Mouse (Mus musculus) cerebellum, adult 9-11 months (tissue): ENCODE data around the gene Kif1a.

ENCODE experiments used
- DNase-seq: peaks from one replicate; pipeline ENCODE4 v3.0.0; 2022

The Kif1a gene

DNA sequence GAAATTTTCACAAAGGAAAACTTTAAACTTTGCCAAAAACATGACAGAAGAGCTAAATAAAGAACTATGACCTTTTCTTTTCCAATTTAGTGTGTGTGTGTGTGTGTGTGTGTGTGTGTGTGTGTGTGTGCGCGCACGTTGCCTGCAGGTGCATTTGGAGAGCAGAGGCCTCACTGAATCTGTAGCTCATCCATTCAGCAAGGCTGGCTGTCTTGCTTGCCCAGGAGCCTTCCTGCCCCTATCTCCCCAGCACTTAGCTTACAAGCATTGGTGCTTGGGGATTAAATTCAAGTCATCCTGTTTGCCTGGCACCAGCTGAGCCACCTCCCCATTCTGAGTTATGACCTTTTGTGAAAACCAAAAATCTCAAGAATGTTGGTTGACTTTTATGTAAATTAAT is 9.2 kb downstream of the Kif1a start:
- peak; percentile 14 for DNase-seq

DNA sequence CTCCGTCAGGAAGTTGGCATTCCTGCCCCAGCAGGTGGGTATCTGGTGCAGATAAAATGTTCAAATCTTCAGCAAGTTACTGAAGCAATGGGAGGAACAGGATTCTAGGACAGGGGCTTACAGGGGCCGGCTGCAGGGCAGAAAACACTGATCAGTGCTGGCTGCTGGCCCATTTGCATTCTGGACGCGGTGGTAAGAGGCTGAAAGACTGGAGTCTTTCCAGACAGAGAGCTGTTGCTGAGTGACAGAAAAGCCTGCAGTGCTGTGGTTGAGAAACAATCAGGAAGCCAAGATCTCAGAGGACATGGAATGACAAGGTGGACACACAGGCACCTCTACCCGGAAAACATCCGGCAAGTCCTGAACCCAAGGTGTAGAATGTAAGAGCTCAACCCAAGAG is 16.6 kb downstream of the Kif1a start:
- peak; percentile 66 for DNase-seq

DNA sequence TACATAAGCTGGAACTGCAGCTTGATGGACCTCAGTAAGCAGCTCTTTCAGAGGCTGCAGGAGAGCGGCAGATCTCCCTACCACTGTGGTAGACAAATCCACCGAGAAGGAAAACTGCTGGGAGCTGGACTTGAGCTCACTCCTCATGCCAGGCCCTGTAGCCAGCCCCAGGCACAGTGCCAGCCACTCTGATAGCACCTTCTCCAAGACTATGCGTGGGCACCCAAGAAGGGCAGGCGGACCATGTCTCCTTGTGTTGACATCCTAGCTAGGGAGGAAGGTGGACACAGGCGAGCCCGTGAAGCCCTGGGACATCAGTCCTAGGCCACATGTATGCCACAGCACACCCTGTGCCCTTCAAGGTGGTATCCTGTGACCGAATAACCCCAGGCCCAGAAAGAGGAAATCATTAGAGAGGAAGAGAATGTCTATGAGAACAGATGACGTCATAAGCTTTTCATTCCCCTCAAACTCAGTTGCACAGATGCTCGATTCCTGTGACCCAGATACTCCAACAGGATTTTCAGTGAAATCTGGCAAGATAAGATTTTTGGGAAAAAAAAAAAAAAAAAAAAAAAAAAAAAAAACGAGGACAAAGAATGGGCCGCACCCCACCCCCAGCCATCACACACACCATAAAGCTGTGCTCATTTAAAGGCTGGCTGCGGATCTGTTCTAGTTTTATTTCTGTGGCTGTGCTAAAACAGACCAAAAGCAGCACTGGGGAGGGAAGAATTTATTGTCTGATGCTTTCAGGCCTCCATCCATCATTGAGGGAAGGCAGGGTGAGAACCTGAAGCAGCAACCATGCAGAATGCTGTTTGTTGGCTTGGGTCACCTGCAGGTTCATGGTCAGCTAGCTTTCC is 18.1 kb downstream of the Kif1a start:
- peak; percentile 83 for DNase-seq

DNA sequence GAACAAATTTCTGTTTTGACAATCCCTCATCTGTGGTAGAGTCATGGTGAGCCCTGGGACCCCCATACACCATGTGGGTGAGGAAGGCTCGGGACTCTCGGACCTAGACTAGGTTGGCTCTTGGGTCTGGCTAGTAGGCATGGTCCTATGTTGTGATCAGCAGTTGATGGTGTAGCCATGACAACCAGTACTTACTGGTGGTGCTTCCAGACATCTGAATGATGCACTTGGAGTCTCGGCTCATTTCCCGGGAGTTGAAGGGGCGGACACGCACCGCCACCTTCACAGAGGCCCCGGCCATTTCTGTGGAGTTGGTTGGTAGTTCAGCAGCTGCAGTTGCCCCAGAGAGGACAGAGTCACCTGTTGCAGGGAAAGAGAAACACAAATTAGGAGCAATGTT is 19.6 kb downstream of the Kif1a start:
- no peak for DNase-seq

DNA sequence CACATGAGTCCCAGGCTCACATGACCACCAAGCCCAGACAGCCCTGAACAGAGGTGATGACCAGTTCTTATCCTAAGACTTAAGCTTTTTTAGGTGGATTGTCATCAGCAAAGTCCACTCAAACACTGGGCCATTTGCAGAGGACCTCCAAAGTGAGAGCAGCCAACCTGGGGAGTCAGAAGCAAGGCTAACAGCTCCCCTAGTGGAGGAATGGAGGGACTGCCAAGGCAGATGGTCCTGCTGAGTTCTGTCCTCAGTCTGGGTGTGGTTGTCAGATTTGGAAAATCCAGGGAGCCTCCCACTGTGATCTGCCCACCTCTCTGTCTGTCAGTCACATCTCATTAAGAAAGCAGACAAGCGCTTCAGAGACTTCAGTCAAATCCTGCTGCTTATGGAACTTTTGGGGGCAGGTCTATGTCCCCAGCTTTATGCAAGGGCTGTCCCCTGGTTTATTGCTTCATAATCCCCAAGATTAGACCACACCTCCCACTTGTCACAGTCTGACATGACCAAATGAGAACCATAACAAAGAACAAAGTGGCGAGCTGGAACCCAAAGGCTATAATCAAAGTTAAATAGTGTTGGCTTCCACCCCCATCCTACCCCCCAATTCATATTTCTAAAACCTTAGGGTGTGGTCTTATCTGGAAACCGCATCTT is 20.7 kb downstream of the Kif1a start:
- DNase-seq, result peak; percentile 86

DNA sequence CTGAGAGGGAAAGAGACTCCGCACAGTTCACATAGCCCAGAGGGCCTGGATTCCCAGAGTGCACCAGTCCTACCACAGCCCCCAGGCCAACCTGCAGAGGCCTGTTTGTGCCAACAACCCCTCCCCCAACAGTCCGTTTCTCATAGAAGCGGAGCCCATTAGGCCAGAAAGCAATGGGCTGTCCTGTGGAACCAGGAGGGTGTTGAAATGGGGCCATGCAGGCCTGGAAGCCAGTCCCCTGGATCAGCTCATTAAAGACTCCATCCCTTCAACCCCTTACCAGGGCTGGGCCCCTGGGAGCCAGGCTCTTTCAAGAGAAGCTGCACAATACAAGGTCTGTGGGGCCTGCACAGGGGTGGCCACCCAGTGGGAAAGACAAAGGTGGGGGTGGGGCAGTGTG is 22.1 kb downstream of the Kif1a start:
- no peak for DNase-seq

DNA sequence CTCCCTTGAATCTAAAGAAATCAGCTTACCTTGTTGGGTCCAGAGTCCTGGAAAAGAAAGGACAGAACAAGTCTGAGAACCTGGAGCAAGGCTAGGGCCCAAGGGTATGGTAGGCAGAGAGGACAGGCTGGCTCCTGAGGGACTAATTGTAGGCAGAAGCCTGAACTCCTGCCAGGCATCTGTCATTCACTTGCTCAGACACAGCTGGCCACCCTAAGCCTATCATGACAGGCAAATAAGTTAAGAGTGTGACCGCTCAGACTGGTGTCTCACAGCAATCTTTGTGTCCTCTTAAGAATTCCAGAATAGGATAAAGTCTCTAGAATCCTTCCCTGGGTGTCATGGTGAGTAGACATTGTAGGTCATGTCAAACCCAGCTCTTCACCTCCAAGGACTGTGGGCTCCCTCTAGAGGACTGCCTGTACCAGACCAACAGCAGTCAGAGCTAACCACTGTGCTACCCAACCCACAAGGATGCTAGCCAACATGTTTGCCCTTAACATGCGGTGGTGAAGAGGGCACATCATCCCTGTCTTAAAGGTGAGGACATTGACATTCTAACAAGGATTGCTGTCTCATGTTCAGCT is 29.4 kb downstream of the Kif1a start:
- no peak for DNase-seq

DNA sequence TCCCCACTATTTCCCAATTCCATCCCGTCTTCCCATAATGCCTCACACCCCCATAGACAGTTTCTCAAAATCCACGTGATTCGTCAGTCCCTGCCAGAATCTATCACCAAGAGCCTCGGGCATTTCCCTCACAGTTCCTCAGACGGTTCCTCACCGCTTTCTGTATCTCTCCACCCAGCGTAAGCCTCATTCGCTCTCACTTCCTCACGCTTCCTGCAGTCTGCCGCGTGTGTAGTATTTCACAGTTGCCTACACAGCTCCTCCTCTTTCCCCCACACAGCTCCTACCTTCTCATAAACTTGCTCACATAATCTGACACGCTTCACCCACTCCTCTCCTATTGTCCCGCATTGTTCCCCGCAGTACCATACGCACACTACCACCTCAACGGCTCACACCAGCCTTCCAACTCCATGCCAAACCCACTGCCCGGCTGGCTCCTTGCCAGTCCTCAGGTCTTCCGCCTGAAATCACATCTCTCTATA is 30.2 kb downstream of the Kif1a start:
- DNase-seq, result no peak

DNA sequence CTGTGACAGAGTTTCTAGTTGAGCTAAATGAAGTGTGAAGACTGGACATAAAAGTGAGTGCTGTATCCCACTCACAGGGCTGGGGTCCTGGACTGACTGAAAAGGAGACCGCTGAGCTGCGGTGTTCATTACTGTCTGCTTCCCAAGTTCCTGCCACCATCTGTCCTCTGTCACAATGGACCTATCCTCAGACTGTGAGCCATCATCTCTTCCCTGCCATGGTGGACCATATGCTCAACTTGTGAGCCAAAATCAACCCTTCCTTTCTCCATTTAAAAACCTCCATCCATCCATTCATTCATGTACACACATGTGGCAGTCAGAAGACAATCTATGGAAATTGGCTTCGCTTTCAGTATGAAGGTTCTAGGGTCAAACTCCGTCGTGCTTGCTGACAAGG is 30.9 kb downstream of the Kif1a start:
- DNase-seq, result peak; percentile 76

DNA sequence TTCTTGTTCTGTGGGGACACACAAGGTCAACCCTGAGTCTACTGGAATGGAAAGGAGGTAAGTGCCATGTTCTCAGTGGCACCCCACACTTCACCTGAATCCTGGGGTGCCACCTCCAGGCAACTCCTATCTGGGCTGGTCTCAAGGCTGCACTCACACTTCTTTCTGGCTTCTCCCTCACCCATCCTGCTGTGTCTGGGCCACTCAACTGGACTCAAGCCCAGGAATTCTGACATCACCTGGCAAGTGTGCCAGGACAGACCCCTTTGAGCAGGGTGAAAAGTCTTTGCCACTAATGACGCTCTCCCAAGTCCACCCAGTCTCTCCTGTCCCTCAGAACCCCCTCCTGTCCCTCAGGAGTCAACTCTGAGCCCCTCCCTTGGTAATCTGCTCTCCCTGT is 33.2 kb downstream of the Kif1a start:
- peak; percentile 77 for DNase-seq

DNA sequence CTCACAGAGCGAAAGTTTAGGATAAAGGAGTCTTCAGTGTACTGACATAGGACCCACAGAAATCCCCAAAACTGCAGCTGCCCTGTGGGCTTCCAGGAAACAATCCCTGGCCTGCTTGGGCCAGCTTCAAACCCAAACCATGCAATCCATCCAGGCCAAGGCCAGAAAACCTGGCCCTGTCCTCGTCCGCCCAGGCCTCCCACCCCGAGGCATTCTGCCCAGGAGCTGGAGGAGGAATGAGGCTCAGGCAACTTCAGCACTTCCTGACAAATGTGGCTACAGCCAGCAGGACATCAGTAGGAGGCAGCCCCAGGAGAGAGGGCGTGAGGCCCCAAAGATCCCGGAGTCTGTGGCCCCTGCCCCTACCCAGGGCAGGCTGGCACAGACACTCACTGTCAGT is 36.1 kb downstream of the Kif1a start:
- DNase-seq, result no peak

DNA sequence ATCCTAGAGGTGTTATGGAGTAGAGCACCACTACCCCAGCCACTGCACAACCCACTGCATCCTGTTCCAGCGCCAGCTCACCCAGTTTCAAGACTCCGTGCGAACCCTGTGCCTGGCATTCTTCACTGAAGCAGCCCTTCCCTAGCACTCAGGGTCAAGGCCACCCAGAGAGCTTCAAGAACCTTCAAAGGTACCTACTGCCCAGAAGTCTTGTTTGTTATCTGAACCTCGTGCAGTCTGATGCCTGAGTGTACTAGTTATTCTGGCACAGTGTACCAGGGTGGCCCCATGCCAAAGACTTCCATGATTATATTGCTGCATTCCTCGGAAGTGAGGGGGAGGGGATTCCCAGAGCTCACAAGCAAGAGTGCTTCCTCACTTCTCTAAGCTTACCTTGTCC is 38.1 kb downstream of the Kif1a start:
- no peak for DNase-seq

DNA sequence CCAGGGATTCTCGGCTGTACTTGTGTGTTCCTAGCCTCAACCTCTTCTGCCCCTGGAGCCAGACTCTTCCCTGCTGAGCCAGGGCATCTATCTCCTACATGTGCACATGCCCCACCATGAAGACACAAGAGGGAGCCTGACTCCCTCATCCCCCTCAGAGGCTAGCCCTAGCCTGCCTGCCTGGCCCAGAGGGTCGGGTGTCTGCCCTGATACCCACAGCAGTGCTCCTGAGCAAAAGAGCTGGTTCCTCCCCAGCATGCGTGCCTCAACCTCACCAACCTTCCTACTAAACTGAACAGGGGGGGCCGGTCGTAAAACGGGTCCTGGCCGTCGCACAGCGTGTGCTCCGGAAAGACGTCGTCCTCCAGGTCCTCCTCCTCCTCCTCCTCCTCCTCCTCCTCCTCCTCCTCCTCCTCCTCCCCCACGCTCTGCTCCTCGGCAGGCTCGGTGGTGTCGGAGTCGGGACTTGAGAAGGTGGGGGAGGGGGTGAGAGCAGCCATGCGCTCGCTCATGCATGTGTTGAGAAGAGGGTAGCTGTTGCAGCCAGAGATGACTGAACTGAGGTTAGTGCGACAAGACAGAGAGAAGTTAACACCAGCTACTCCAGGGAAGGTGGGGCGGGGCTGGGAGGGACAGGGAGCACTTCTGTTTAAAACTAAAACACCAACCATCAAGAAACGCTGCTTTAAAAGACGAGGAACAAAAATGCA is 50.5 kb downstream of the Kif1a start:
- DNase-seq, result no peak

DNA sequence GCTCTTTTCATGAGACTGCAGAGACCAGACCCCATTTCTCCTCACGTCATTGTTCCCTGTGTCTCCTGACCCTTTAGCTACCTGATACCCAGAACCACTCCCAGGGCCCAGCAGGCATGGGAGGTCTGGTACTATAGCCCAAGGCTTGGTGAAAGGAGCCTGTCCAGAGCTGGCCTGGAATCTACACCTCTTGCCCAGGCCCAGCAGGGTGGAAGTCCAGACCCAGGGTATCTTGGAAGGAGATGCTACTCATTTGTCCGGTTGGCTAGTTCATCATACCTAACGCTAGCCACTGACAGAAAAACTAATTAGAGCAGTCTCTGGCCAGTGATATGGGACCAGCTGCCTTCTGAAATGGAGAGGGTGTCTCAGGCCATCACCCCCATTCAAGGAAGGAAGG is 51.7 kb downstream of the Kif1a start:
- DNase-seq, result peak; percentile 81

DNA sequence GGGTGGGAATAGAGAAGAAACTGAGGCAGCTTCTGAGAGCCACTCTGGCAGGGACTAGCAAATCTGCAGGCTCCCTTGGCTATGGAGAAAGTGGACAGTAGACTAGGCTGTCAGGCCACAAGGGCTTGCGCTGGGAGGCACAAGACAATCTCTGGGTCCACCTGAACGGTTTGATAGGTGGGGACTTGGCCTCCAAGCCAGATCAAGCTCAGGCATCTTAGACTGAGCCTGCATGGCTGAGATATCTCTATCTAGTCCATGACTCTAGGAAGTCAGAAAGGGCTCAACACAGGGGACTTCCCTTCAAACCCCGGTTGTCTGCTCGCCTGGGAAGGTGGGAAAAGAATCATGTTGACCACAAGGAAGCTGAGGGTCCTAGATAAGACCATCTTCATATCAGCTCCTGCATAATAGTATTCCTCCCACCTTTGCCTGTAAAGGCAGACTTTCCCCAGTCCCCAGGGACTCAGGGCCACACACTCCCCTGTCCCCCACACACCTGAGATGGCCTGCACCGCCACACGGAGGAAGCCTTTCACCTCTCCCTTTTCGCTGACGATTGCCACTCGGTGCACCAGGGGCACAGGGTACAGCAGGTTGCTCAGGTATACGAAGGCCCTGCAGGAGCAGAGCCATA is 55.5 kb downstream of the Kif1a start:
- DNase-seq, result no peak

DNA sequence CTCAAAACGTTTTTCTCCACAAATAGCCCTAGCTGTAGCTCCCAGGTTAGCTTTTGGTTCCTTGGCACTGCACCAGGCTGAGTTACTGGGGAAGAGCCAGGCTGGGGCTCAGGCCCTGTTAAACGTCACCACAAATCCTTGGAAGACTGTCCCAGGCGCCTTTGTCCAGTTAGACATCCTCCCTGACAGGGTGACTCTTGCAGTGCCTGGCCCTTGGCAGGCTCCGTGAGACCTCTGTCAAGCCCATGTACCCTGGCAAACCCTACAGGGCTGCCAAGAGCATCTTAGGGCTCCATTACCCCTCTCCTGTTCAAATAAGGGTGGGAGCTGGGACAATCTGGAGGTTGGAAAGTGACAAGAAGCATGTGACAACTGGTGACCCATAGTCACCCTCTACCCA is 65.8 kb downstream of the Kif1a start:
- no peak for DNase-seq

DNA sequence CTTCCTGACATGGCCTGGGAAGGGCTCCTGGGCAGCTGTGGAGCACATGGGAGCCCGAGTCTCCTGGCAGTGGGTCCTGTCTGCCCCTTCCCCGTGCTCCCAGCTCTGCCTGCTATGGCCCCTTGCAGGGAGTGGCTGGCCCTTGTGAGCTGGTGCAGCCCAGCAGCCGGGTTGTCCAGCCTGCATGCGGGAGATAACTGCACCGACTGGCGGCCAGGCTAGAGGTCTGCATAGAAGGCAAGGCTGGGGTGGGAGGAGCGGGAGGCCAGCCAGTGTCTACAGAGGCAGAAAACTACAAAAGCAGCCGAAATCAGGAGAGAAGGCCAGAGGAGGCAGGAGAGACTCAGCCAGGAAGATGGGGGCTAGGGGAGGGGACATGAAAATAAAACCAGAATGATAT is 67.8 kb downstream of the Kif1a start:
- no peak for DNase-seq

DNA sequence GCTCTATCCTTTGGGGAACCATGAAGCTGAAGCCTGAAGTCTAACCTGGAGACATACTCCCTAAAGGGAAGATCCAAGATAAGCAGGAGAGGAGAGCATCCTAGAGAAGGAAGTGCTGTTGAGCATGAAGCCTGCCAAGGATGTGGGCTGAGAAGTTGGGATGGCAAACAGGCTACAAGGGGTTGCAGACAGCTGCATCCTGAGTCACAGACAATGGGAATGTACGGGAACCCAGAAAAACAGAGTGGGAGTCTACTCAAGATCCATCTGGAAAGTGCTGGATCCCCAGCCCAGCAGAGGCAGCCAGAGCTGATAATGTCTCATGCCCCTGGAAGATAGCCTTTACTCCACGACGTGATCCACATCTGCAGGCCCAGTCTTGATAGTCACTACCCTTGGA is 70.6 kb downstream of the Kif1a start:
- DNase-seq, result no peak

DNA sequence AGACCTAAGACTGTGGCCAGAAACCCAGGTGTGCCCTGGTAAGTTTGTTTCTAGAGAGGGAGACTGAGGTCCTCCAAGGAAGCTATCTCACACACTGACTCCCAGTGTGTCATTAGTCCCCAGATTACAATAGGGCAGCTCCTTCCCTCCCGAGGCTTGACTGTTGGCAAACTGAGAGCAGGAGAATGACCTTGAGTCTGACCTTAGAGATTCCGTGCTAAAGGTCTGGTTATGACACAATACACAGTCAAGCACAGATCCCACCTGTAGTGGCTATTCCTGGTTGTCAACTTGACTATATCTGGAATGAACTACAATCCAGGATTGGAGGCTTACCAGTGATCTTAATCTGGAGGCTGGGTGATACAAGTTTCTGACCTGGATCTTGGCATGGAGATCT is 71.7 kb downstream of the Kif1a start:
- DNase-seq, result no peak

DNA sequence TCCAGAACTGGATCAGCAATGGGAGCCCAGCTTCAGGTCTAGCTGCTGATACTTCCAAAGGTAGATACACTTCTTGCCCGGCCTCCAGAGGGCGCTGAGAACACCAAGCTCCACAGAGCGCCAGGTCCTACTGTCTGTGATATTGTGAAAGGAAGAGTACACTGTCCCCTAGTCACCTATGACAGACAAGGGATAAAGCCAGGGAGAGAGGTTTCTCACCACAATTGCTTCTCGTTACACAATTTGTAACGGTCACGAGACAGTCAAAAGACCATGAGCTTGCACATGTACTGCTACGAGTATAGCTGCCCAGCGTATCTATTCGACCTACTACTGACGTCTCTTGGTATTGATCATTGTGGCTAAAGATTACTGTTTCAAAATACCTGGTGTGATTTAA is 72.4 kb downstream of the Kif1a start:
- DNase-seq, result no peak

DNA sequence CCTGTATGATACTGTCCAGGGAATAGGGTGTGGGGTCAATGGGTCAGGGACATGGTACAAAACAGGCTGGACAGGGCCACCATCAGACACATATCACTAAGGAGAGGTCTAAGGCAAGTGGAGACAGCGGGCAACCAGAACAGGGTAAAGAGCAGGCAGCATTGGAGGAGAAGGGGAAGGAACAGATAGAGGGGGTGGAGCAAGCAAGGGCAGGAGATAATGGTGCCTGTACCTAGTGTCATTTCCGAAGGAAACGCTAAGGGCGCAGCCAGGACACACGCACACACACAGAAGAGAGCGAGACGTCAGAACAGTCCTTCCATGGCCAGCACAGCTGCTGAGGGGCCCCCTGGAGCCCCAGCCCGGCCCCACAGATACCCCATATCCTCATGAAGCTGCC is 75.2 kb downstream of the Kif1a start:
- DNase-seq, result no peak

DNA sequence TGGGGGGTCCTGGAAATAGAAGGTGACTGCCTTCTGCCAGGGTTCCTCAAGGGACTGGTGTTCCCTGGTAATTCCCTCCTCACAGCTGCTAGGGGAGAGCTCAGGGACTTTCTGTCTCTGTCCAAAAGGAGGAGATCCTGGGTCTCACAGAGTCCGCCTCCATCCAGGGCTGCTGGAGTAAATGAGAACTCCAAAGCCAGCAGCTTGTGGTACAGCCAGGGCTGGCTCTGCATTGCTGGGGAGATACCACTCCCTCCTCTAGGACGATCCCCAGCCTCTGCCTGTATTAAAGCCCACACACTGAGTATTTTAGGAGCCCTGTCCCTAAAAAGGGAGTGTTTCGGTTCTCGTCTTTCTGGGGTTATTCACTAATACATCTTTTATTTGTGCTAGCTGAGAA is 81.1 kb downstream of the Kif1a start:
- no peak for DNase-seq

DNA sequence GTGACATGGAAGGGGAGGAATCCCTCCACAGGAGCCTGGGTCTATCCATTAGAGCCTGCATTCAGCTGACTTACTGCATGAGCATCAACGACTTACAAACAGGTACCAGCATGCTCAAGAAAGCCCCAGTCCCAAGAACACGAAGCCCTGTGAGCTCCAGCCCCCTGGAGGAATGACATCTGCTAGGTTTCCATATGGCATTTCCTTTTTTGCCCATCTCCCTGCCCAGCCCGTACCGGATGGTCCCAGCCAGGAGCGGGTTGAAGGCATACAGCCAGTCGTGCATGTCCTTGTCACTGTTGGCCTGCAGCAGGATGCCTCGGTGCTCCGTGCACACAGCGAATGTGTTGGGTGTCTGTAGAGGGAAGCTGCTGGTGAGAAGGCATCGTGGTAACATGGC is 83.0 kb downstream of the Kif1a start:
- DNase-seq, result peak; percentile 76
